Mouse (Mus musculus) left cerebral cortex, postnatal 25 days (tissue): ENCODE measurements around the gene Nuak1. TPM values are rescaled to one million over a fixed set of nuclear protein-coding genes. Genes with fewer than 3 reads are reported as not detected.
A peak's percentile ranks its signal among the peaks of the same experiment; 100 is the strongest.

ENCODE experiments used
- DNase-seq, 2 experiments: peaks; one replicate each; pipeline ENCODE4 v3.0.0; 2022; ENCODE audit warnings: low spot score in 2 of 2, mixed read lengths in 1 of 2
- intact Hi-C: fragments of 180-260 bp; cut with DNase I; formaldehyde crosslinking; loops from one replicate; pipeline ENCODE4 v1.15.1; 2025
- total RNA-seq, 2 experiments: library from RNA; stranded (reverse); gene quantifications; 2 replicates each; pipeline ENCODE4 v1.2.3; 2021

Nuak1 gene
- total RNA-seq, 2 experiments from 2014 or later, result 58.3 to 86.5 TPM

GRCm38 (mm10) chr10:84389707-84390106 is 50.7 kb downstream of the Nuak1 start:
- no peak for DNase-seq
- intact Hi-C loops, result no loop called here

GRCm38 (mm10) chr10:84388357-84389141 is 51.8 kb downstream of the Nuak1 start:
- peak; percentile 64 to 80 for DNase-seq
- intact Hi-C loops, result no loop called here

- intact Hi-C loops, result no loop called here
- peak in 1 of 2 experiments; percentile 63 for DNase-seq
Measured at GRCm38 (mm10) chr10:84387338-84387737, 53.1 kb downstream of the Nuak1 start.

GRCm38 (mm10) chr10:84386625-84387242 is 53.7 kb downstream of the Nuak1 start:
- DNase-seq, result no peak
- intact Hi-C loops, result no loop called here

- intact Hi-C loops, result no loop called here
- no peak for DNase-seq
Measured at GRCm38 (mm10) chr10:84386214-84386613, 54.2 kb downstream of the Nuak1 start.

GRCm38 (mm10) chr10:84384761-84385160 is 55.6 kb downstream of the Nuak1 start:
- intact Hi-C loops, result no loop called here
- DNase-seq, result no peak

GRCm38 (mm10) chr10:84382900-84383883 is 57.2 kb downstream of the Nuak1 start:
- DNase-seq, result no peak
- intact Hi-C loops, result no loop called here

GRCm38 (mm10) chr10:84381276-84381798 is 59.1 kb downstream of the Nuak1 start:
- peak in 1 of 2 experiments; percentile 81 for DNase-seq
- intact Hi-C loops, result no loop called here

- no peak for DNase-seq
- intact Hi-C loops, result no loop called here
Measured at GRCm38 (mm10) chr10:84379366-84379765, 61.0 kb downstream of the Nuak1 start.

- DNase-seq, result no peak
- intact Hi-C loops, result no loop called here
Measured at GRCm38 (mm10) chr10:84377956-84378355, 62.4 kb downstream of the Nuak1 start.

- no peak for DNase-seq
- intact Hi-C loops, result no loop called here
Measured at GRCm38 (mm10) chr10:84376346-84376745, 64.1 kb downstream of the Nuak1 start.

- DNase-seq, result no peak
- intact Hi-C loops, result loop anchor here (5.0 kb wide), 2 partner anchors 37 to 318 kb away; no protein-coding TSS in a partner anchor
Measured at GRCm38 (mm10) chr10:84374996-84375395, 65.4 kb downstream of the Nuak1 start.

- intact Hi-C loops, result loop anchor here (5.0 kb wide), 2 partner anchors 39 to 316 kb away; no protein-coding TSS in a partner anchor
Measured at GRCm38 (mm10) chr10:84373476-84373875, 66.9 kb downstream of the Nuak1 start.

GRCm38 (mm10) chr10:84372161-84373095 is 68.0 kb downstream of the Nuak1 start:
- intact Hi-C loops, result loop anchor here (1.0 to 5.0 kb wide), 3 partner anchors 14 to 315 kb away; no protein-coding TSS in a partner anchor
- peak; percentile 76 to 94 for DNase-seq

More at GRCm38 (mm10) chr10:84373476-84373875, 66.9 kb downstream of the Nuak1 start:
- DNase-seq, result no peak

- peak in 1 of 2 experiments; percentile 64 for DNase-seq
- intact Hi-C loops, result loop anchor here (1.0 to 5.0 kb wide), 3 partner anchors 13 to 314 kb away; no protein-coding TSS in a partner anchor
Measured at GRCm38 (mm10) chr10:84371681-84372160, 68.7 kb downstream of the Nuak1 start.

GRCm38 (mm10) chr10:84371230-84371629 is 69.2 kb downstream of the Nuak1 start:
- intact Hi-C loops, result loop anchor here (5.0 kb wide), 2 partner anchors 41 to 314 kb away; no protein-coding TSS in a partner anchor
- no peak for DNase-seq

- no peak for DNase-seq
- intact Hi-C loops, result loop anchor here (5.0 to 10.0 kb wide), 3 partner anchors 43 to 545 kb away; no protein-coding TSS in a partner anchor
Measured at GRCm38 (mm10) chr10:84369646-84370314, 70.6 kb downstream of the Nuak1 start.
